Mouse (Mus musculus): ENCODE data around the gene Rbm25. TPM values are rescaled to one million over a fixed set of nuclear protein-coding genes. Genes with fewer than 3 reads are reported as not detected.

The Rbm25 gene
- polyA plus RNA-seq, 1 experiment from 2014 or later, result 197 TPM

- H3K4me2 ChIP-seq (replicated peaks), result peak overlapping the region; percentile 70
- peaks cover 21% of the 10 kb centered on the region for H3K4me1 ChIP-seq (replicated peaks; ENCODE audit: control insufficient read depth, insufficient read depth, low read length)
- H3K27ac ChIP-seq, result peak overlapping the region; percentile 95; the same call in 1 of the 2 replicates
- ATAC-seq (ENCODE audit: low FRiP score) (no peak), DNase-seq (ENCODE audit: low spot score) (no peak)
- H3K36me3 ChIP-seq (replicated peaks; ENCODE audit: control insufficient read depth, insufficient read depth), result peaks cover 4% of the 10 kb centered on the region; the same call in 1 of the 2 replicates
- WGBS, result 39% methylated on average over 6 of the region's 6 CpGs
- H3K9me3 ChIP-seq (ENCODE audit: control insufficient read depth, low read length), result no peaks in the 10 kb centered on the region
- H3K9ac ChIP-seq, result peak overlapping the region; percentile 91
- H3K4me3 ChIP-seq (replicated peaks; ENCODE audit: low read length), result peak overlapping the region; percentile 92
- no peaks in the 10 kb centered on the region for H3K27me3 ChIP-seq (ENCODE audit: control insufficient read depth, insufficient read depth, low read length)
These were observed 58.0 kb downstream of the Rbm25 start for GRCm38 (mm10) chr12:83689087-83689432.

DNA sequence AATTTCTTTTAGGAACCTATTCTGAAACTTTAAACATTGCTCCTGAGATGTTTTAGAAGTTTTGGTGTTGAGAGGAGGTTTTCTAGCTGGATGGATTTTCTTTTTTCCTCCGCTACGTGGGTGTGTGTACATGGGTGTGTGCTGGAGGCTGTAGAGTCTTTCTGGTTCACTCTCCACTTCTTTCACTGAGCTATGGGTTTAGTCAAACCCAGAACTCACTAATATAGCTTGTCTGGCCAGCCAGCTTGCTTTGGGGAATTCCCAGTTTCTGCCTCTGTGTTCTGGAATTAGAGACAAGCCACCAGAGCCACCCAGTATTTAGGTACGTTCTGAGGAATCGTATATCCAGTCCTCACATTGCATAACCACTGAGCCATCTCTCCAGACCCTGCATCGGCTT, 63.0 kb downstream of the Rbm25 start:
- H3K4me1 ChIP-seq (replicated peaks; ENCODE audit: control insufficient read depth, insufficient read depth, low read length), result peaks cover 17% of the 10 kb centered on the region
- DNase-seq (ENCODE audit: low spot score) (no peak), ATAC-seq (ENCODE audit: low FRiP score) (no peak)
- H3K4me2 ChIP-seq (replicated peaks), result no peak overlapping the region
- 87% methylated on average over 5 of the region's 5 CpGs for WGBS
- no peak overlapping the region for H3K9ac ChIP-seq
- H3K27ac ChIP-seq, result no peak overlapping the region
- H3K4me3 ChIP-seq (replicated peaks; ENCODE audit: low read length), result no peak overlapping the region
- no peaks in the 10 kb centered on the region for H3K9me3 ChIP-seq (ENCODE audit: control insufficient read depth, low read length)
- H3K27me3 ChIP-seq (ENCODE audit: control insufficient read depth, insufficient read depth, low read length), result no peaks in the 10 kb centered on the region
- H3K36me3 ChIP-seq (replicated peaks; ENCODE audit: control insufficient read depth, insufficient read depth), result no peaks in the 10 kb centered on the region; the same call in 1 of the 2 replicates

DNA sequence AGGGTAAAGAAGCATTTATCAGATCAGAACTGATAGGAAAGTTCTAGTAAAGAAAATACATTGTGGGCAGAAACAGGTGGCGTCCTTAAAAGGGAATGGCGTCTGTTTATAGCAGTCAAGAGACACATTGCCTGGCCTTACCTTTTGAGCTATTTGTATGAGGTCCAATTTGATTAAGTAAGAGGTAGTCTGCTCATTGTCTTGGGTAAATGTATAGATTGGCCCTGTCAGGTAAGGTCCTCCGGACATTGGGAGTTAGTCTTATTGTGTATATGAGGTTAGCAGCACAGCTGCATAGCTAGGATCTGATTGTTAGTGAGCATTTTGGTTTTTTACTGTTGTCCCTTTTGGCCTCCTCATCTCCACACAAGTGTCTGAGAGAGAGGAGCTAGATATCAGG, 63.6 kb downstream of the Rbm25 start:
- Histone ChIP-seq H3K9me3 (ENCODE audit: control insufficient read depth, low read length) (no peaks in the 10 kb centered on the region), H3K27me3 (ENCODE audit: control insufficient read depth, insufficient read depth, low read length) (no peaks in the 10 kb centered on the region), H3K9ac (no peak overlapping the region), H3K27ac (no peak overlapping the region), H3K4me1 (replicated peaks; ENCODE audit: control insufficient read depth, insufficient read depth, low read length) (peaks cover 10% of the 10 kb centered on the region), H3K36me3 (replicated peaks; ENCODE audit: control insufficient read depth, insufficient read depth) (peaks cover 6% of the 10 kb centered on the region; the same call in 1 of the 2 replicates), H3K4me2 (replicated peaks) (no peak overlapping the region), H3K4me3 (replicated peaks; ENCODE audit: low read length) (no peak overlapping the region)
- WGBS, result 79% methylated on average over 3 of the region's 3 CpGs
- DNase-seq (ENCODE audit: low spot score) (no peak), ATAC-seq (ENCODE audit: low FRiP score) (no peak)

- ATAC-seq (ENCODE audit: low FRiP score) (no peak), DNase-seq (ENCODE audit: low spot score) (no peak)
- Histone ChIP-seq H3K4me1 (replicated peaks; ENCODE audit: control insufficient read depth, insufficient read depth, low read length) (0 out of 2 replicates have a peak, but pooled peaks cover 2% of the 10 kb centered on the region), H3K9me3 (ENCODE audit: control insufficient read depth, low read length) (no peaks in the 10 kb centered on the region), H3K9ac (no peak overlapping the region), H3K27ac (no peak overlapping the region), H3K4me2 (replicated peaks) (no peak overlapping the region), H3K27me3 (ENCODE audit: control insufficient read depth, insufficient read depth, low read length) (no peaks in the 10 kb centered on the region), H3K36me3 (replicated peaks; ENCODE audit: control insufficient read depth, insufficient read depth) (peaks cover 30% of the 10 kb centered on the region), H3K4me3 (replicated peaks; ENCODE audit: low read length) (no peak overlapping the region)
- WGBS, result 91% methylated on average over 4 of the region's 4 CpGs
These were observed 67.6 kb downstream of the Rbm25 start for GRCm38 (mm10) chr12:83698637-83699036.

DNA sequence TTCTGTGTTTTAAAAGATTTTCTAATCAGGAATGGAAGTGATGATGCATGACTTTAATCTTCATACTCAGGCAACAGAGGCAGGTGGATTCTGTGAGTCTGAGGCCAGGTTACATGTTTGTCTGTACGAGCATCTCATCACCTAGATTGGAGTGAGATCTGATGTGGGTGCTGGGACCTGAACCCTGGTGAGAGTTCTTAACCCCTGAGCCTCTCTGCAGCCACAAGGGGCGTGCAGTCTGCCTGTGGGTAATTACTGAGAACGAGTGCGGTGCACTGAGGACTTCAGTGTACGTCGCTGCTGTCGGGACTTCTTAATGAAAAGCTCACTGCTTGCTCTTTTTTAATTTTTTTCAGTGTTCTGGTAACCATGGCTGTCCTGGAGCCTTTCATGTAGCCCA, 70.6 kb downstream of the Rbm25 start:
- Histone ChIP-seq H3K4me1 (replicated peaks; ENCODE audit: control insufficient read depth, insufficient read depth, low read length) (no peaks in the 10 kb centered on the region), H3K9me3 (ENCODE audit: control insufficient read depth, low read length) (no peaks in the 10 kb centered on the region), H3K9ac (no peak overlapping the region), H3K4me2 (replicated peaks) (no peak overlapping the region), H3K27me3 (ENCODE audit: control insufficient read depth, insufficient read depth, low read length) (no peaks in the 10 kb centered on the region), H3K27ac (no peak overlapping the region), H3K4me3 (replicated peaks; ENCODE audit: low read length) (no peak overlapping the region), H3K36me3 (replicated peaks; ENCODE audit: control insufficient read depth, insufficient read depth) (peaks cover 43% of the 10 kb centered on the region)
- ATAC-seq (ENCODE audit: low FRiP score) (no peak), DNase-seq (ENCODE audit: low spot score) (no peak)
- WGBS, result 86% methylated on average over 7 of the region's 7 CpGs

DNA sequence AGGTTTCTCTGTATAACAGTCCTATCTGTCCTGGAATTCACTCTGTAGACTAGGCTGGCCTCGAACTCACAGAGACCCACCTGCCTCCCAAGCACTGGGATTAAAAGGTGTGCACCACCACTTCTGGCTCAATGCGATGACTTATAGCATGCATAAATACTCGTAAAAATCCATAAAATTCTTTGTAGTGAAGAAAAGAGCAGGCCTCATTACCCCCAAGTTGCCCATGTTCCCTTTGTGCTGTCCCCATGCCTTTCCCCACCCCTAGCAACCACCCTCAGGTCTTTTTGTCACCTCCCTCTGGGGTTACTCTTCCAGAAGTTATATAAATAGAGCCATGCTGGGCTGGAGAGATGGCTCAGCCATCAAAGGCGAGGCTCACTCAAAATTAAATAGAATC, 71.8 kb downstream of the Rbm25 start:
- H3K9ac ChIP-seq, result no peak overlapping the region
- no peak for ATAC-seq (ENCODE audit: low FRiP score)
- H3K4me1 ChIP-seq (replicated peaks; ENCODE audit: control insufficient read depth, insufficient read depth, low read length), result no peaks in the 10 kb centered on the region
- H3K4me2 ChIP-seq (replicated peaks), result no peak overlapping the region
- WGBS, result 27% methylated on average over 4 of the region's 4 CpGs
- no peaks in the 10 kb centered on the region for H3K9me3 ChIP-seq (ENCODE audit: control insufficient read depth, low read length)
- DNase-seq (ENCODE audit: low spot score), result no peak
- H3K27me3 ChIP-seq (ENCODE audit: control insufficient read depth, insufficient read depth, low read length), result no peaks in the 10 kb centered on the region
- H3K4me3 ChIP-seq (replicated peaks; ENCODE audit: low read length), result no peak overlapping the region
- peaks cover 51% of the 10 kb centered on the region for H3K36me3 ChIP-seq (replicated peaks; ENCODE audit: control insufficient read depth, insufficient read depth)
- no peak overlapping the region for H3K27ac ChIP-seq

GRCm38 (mm10) chr12:83706951-83707350, 75.9 kb downstream of the Rbm25 start:
- no peak for DNase-seq (ENCODE audit: low spot score)
- 91% methylated on average over 4 of the region's 4 CpGs for WGBS
- peaks cover 43% of the 10 kb centered on the region for H3K36me3 ChIP-seq (replicated peaks; ENCODE audit: control insufficient read depth, insufficient read depth)

DNA sequence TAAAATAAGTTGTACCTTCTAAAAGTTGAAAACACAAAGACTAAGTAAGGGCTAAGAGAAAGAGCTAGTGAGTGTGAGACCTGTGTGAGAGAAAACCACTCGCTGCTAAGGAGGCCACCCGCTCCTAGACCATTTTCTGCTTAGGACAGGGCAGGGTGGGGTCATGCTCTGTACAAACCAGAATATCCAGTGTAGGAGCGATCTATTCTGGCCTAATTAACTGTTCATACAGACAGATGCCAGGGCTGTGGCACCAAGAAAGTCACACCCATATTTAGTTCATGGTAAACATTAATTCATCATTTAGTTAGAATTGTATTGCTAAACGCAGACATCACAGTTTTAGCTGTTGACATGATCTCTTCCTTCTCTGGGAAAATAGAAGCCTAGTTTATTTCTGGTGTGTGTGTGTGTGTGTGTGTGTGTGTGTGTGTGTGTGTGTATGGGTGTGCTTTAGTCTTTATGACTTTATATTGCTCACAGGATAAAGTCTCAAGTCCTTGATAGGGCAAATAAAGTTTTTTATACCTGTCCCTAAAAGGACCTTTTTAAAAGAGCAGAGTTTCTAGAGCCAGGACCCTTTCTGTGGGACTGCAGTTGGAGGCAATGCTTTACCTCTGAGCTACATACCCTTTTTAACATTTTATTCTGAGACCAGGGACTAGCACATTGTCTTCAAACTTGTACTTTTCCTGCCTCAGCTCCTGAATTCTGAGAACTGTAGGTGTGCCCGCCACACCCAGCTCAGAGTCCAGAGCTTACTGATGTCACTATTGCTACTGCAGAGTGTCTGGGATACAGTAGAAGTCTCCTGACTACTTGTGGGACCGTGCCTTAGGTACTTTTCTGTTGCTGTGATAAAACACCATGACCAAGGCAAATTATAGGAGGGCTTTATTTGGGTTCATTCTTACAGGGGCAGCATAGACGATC, 77.4 kb downstream of the Rbm25 start:
- DNase-seq (ENCODE audit: low spot score), result no peak
- Histone ChIP-seq H3K4me3 (replicated peaks; ENCODE audit: low read length) (no peak overlapping the region), H3K4me1 (replicated peaks; ENCODE audit: control insufficient read depth, insufficient read depth, low read length) (no peaks in the 10 kb centered on the region), H3K9ac (no peak overlapping the region), H3K36me3 (replicated peaks; ENCODE audit: control insufficient read depth, insufficient read depth) (peaks cover 54% of the 10 kb centered on the region), H3K27ac (no peak overlapping the region), H3K27me3 (ENCODE audit: control insufficient read depth, insufficient read depth, low read length) (no peaks in the 10 kb centered on the region), H3K4me2 (replicated peaks) (no peak overlapping the region), H3K9me3 (ENCODE audit: control insufficient read depth, low read length) (no peaks in the 10 kb centered on the region)
- no peak for ATAC-seq (ENCODE audit: low FRiP score)
- 86% methylated on average over 7 of the region's 7 CpGs for WGBS

More at GRCm38 (mm10) chr12:83706951-83707350, 75.9 kb downstream of the Rbm25 start:
- Histone ChIP-seq H3K4me1 (replicated peaks; ENCODE audit: control insufficient read depth, insufficient read depth, low read length) (no peaks in the 10 kb centered on the region), H3K27ac (no peak overlapping the region), H3K4me2 (replicated peaks) (no peak overlapping the region), H3K27me3 (ENCODE audit: control insufficient read depth, insufficient read depth, low read length) (no peaks in the 10 kb centered on the region), H3K9ac (no peak overlapping the region), H3K4me3 (replicated peaks; ENCODE audit: low read length) (no peak overlapping the region), H3K9me3 (ENCODE audit: control insufficient read depth, low read length) (no peaks in the 10 kb centered on the region)
- no peak for ATAC-seq (ENCODE audit: low FRiP score)

DNA sequence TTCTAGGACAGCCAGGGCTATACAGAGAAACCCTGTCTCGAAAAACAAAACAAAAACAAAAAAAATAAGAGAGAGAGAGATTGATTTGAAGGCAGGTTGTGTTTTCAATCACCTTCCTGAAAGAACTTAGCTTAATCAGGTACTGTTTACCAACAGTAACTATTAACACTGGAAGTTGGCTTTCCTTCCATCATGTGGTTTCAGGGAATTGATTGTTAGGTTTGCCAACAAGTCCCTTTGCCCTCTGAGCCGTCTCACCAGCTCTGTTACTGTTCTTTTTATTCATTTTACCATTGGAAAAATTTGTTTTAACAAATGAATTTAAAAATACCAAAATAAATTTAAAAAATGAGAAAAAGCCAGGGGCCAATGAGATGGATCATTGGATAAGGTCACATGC, 78.9 kb downstream of the Rbm25 start:
- WGBS, result 93% methylated on average over 2 of the region's 2 CpGs
- Histone ChIP-seq H3K27ac (no peak overlapping the region), H3K36me3 (replicated peaks; ENCODE audit: control insufficient read depth, insufficient read depth) (peaks cover 59% of the 10 kb centered on the region), H3K4me3 (replicated peaks; ENCODE audit: low read length) (no peak overlapping the region), H3K9ac (no peak overlapping the region), H3K27me3 (ENCODE audit: control insufficient read depth, insufficient read depth, low read length) (no peaks in the 10 kb centered on the region), H3K4me1 (replicated peaks; ENCODE audit: control insufficient read depth, insufficient read depth, low read length) (no peaks in the 10 kb centered on the region), H3K9me3 (ENCODE audit: control insufficient read depth, low read length) (no peaks in the 10 kb centered on the region), H3K4me2 (replicated peaks) (no peak overlapping the region)
- no peak for ATAC-seq (ENCODE audit: low FRiP score)
- no peak for DNase-seq (ENCODE audit: low spot score)
